Mouse (Mus musculus) ES-E14 (cell line): Measurements from ENCODE around the gene Xpnpep3. TPM values are rescaled to one million over a fixed set of nuclear protein-coding genes. Genes with fewer than 3 reads are reported as not detected.
A peak's percentile ranks its signal among the peaks of the same experiment; 100 is the strongest.

Source experiments
- DNase-seq: peaks from one replicate; pipeline ENCODE4 v3.0.0-alpha.2; 2013; ENCODE audit warnings: low read depth, low spot score
- H3K27ac ChIP-seq: 2 replicates; pipeline ENCODE4 v1.5.1; 2012; ENCODE audit warnings: low read depth, mild to moderate bottlenecking, low read length, moderate library complexity, mixed read lengths; ENCODE audit not compliant: poor library complexity, insufficient read depth, severe bottlenecking
- H3K36me3 ChIP-seq: 2 replicates; pipeline ENCODE4 v1.6.1; 2012; ENCODE audit warnings: mild to moderate bottlenecking, low read length, moderate library complexity, mixed read lengths; ENCODE audit not compliant: control insufficient read depth, poor library complexity, insufficient read depth, severe bottlenecking
- H3K4me1 ChIP-seq, 2 experiments: fragments of 150-350 bp in 1 of 2; sonication (generic) in 1 of 2; 2 replicates each; pipeline ENCODE4 v1.6.1; 2012; ENCODE audit warnings: low read length in 2 of 2, mild to moderate bottlenecking in 1 of 2, mixed read lengths in 1 of 2; ENCODE audit not compliant: control insufficient read depth in 2 of 2, insufficient read depth in 2 of 2, poor library complexity in 1 of 2
- H3K4me3 ChIP-seq, 2 experiments: fragments of 150-350 bp in 1 of 2; sonication (generic) in 1 of 2; 2 replicates each; pipeline ENCODE4 v1.5.1; 2012; ENCODE audit warnings: low read length in 2 of 2, low read depth in 1 of 2, mild to moderate bottlenecking in 1 of 2, mixed read lengths in 1 of 2; ENCODE audit not compliant: insufficient read depth in 1 of 2, poor library complexity in 1 of 2, severe bottlenecking in 1 of 2
- H3K9ac ChIP-seq: 2 replicates; pipeline ENCODE4 v1.6.1; 2012; ENCODE audit warnings: low read depth, mild to moderate bottlenecking, low read length, mixed read lengths; ENCODE audit not compliant: poor library complexity, insufficient read depth, severe bottlenecking
- H3K9me3 ChIP-seq: fragments of 150-350 bp; sonication (generic); 2 replicates; pipeline ENCODE4 v1.6.1; 2012; ENCODE audit warnings: low read depth, mild to moderate bottlenecking, low read length; ENCODE audit not compliant: control insufficient read depth, insufficient read depth
- CHD2 ChIP-seq: IDR thresholded peaks from 2 replicates; pipeline ENCODE4 v1.6.1; 2014; ENCODE audit warnings: mild to moderate bottlenecking, low read depth, low read length, inconsistent platforms
- HCFC1 ChIP-seq: IDR thresholded peaks from 2 replicates; pipeline ENCODE4 v1.6.1; 2012; ENCODE audit warnings: low read length, inconsistent platforms, borderline replicate concordance; ENCODE audit not compliant: insufficient read depth
- MAFK ChIP-seq: IDR thresholded peaks from 2 replicates; pipeline ENCODE4 v1.6.1; 2014; ENCODE audit warnings: mild to moderate bottlenecking, low read depth, low read length, inconsistent platforms; ENCODE audit not compliant: insufficient read depth
- ZC3H11A ChIP-seq: IDR thresholded peaks from 2 replicates; pipeline ENCODE4 v1.6.1; 2012; ENCODE audit warnings: low read depth, mild to moderate bottlenecking, inconsistent platforms, low read length, borderline replicate concordance
- ZNF384 ChIP-seq: IDR thresholded peaks from 2 replicates; pipeline ENCODE4 v1.6.1; 2012; ENCODE audit warnings: low read depth, low read length, inconsistent platforms
- in situ Hi-C, 2 experiments: fragments of 600-800 bp; cut with MboI; formaldehyde crosslinking; loops; one replicate each; pipeline ENCODE4 v1.15.1; 2025; ENCODE audit warnings: low sequenced_read_pairs in 2 of 2, inconsistent platforms in 1 of 2; ENCODE audit not compliant: unreplicated experiment in 2 of 2
- total RNA-seq: library from RNA; depleted of rRNA; stranded (reverse); fragments of 300-350 nt; gene quantifications from 2 replicates; pipeline ENCODE4 v1.2.3, GENCODE M21; 2012

The Xpnpep3 gene
- total RNA-seq, 1 experiment = 16.4 TPM

DNA sequence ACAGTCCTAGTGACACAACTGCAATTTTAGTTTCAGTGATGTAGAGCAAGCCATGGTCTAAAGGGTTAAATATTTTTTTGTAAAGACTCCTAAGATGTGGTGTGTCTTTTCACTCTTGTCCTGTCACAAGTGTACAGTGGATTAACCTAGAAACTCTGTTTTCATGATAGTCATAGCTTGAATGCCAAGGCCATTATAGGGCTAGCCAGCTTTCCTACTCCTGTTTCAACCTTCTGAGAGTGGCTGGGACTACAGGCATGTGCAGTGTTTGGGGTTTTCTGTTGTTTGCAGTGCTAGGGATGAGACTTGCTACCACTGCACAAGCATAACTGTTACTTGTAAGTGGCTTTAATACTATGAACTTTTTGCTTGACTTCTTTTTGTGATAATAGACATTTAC, 39.3 kb downstream of the Xpnpep3 start:
- no peaks in the 10 kb centered on the region for H3K9me3 ChIP-seq
- no peaks in the 10 kb centered on the region for H3K4me1 ChIP-seq
- in situ Hi-C loops = no loop called here
- no peak overlapping the region for H3K27ac ChIP-seq
- TF ChIP-seq ZC3H11A (no peak), ZNF384 (no peak), HCFC1 (no peak), CHD2 (no peak), MAFK (no peak)
- DNase-seq = no peak
- peaks cover 6% of the 10 kb centered on the region; the same call in 1 of the 2 replicates for H3K36me3 ChIP-seq
- H3K9ac ChIP-seq = no peak overlapping the region
- H3K4me3 ChIP-seq = no peak overlapping the region

DNA sequence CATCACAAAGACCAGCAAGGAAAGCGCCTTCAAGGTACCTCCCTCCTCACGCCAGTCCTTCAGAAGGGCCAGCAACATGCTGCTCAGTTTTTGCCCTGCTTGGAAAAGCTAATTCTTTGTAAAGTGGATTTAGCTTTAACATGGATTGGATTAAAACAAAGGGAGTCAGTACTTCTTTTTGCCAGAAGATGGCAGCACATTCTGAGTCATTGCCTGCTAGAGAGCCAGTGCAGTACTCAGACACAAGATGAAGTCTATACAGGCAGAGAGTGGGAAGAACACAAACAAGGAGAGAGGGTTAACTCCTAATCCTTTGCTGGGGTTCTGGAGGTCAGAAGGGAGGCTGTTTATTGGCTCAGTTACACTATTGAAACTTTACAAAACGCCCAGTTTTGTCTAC, 48.5 kb downstream of the Xpnpep3 start:
- Histone ChIP-seq H3K4me1 (no peaks in the 10 kb centered on the region), H3K9ac (no peak overlapping the region), H3K27ac (no peak overlapping the region), H3K36me3 (peaks cover 18% of the 10 kb centered on the region), H3K4me3 (no peak overlapping the region), H3K9me3 (no peaks in the 10 kb centered on the region)
- TF ChIP-seq CHD2 (no peak), ZC3H11A (0 out of 2 replicates have a peak, but pooled peaks have one; percentile 17), ZNF384 (no peak), MAFK (no peak)
- in situ Hi-C loops = no loop called here
- peak; percentile 54 for DNase-seq

DNA sequence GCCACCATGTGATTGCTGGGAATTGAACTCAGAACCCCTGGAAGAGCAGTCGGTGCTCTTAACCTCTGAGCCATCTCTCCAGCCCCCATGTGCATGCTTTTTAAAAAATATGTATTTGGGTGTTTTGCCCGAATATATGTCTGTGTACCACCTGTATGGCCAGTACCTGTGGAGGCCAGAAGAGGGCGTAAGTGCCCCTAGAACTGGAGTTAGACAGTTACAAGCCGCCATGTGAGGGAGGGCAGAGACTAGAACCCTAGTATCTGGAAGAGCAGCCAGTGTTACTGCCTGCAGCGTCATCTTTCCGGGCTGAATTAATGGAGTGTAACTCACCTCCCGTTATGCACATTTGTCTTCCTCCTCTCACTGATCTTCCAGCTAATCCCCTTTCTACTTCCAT, 61.6 kb downstream of the Xpnpep3 start:
- no peak for TF ChIP-seq CHD2
- 0 out of 2 replicates have a peak, but pooled peaks have one; percentile 15 for TF ChIP-seq ZC3H11A
- in situ Hi-C loops = no loop called here
- no peak for DNase-seq

DNA sequence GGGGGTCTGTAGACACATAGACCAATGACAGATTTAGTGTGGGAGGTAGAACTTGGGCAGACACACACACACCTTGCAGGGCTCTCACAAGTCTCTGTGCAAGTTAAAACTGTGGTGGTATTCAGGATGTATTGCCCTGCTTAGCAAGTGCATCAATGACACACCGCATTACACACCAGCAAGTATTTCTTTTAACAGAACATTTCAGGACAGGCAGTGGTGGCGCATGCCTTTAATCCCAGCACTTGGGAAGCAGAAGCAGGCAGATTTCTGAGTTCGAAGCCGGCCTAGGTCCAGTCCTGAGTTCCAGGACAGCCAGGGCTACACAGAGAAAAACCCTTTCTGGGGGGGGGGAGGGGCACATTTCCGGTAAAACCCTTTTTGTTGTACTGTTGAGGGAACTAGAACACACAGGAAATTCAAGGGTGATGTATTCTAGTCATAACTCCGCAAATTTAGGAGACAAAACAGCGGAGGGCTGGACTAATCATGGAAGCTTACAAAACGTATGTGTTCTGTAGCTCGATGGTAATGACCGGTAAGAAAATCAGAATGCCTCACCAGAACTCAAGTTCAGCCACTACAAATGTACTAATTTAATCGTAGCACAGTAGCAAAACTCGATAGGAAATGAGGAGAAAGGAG, 65.2 kb downstream of the Xpnpep3 start:
- no peak overlapping the region; the same call in 1 of the 2 replicates for H3K27ac ChIP-seq
- peaks cover 4% of the 10 kb centered on the region; the same call in 1 of the 2 replicates for H3K36me3 ChIP-seq
- H3K4me3 ChIP-seq = peak overlapping the region; percentile 69 to 98
- peak overlapping the region; percentile 86; the same call in 1 of the 2 replicates for H3K9ac ChIP-seq
- peaks cover 2 to 6% of the 10 kb centered on the region in 2 experiments; a peak in 3 of 4 replicates for H3K4me1 ChIP-seq
- TF ChIP-seq CHD2 (no peak), ZC3H11A (no peak), MAFK (no peak), HCFC1 (no peak)
- no peaks in the 10 kb centered on the region for H3K9me3 ChIP-seq
- in situ Hi-C loops = loop anchor here in 1 of 2 experiments (5.0 kb wide), 1 partner anchor 117 kb away; no protein-coding TSS in a partner anchor
- no peak for DNase-seq

More for the DNA sequence above, 61.6 kb downstream of the Xpnpep3 start:
- Histone ChIP-seq H3K9ac (no peak overlapping the region), H3K4me1 (no peaks in the 10 kb centered on the region), H3K36me3 (no peaks in the 10 kb centered on the region), H3K9me3 (no peaks in the 10 kb centered on the region), H3K27ac (no peak overlapping the region), H3K4me3 (no peak overlapping the region)
